Mouse (Mus musculus) lung, embryonic 14.5 days (tissue): Measurements from ENCODE around the gene Ppa2. TPM values are rescaled to one million over a fixed set of nuclear protein-coding genes. Genes with fewer than 3 reads are reported as not detected.

Experiments used
- ATAC-seq: fragments of 200-750 bp; cut with Nextera tagmentation; 2 replicates; pipeline ENCODE4 v1.8.0; 2017; ENCODE audit warnings: mild to moderate bottlenecking, moderate TSS enrichment, moderate library complexity; ENCODE audit not compliant: insufficient read depth
- DNase-seq: peaks from one replicate; pipeline ENCODE4 v3.0.0-alpha.2; 2015
- H3K27ac ChIP-seq: fragments of 300-500 bp; sonication (generic); 2 replicates; pipeline ENCODE4 v1.5.1; 2014; ENCODE audit warnings: low read depth, mild to moderate bottlenecking, moderate library complexity
- H3K27me3 ChIP-seq: fragments of 300-500 bp; sonication (generic); 2 replicates; pipeline ENCODE4 v1.6.1; 2014; ENCODE audit warnings: low read length, control low read depth; ENCODE audit not compliant: insufficient read depth
- H3K36me3 ChIP-seq: fragments of 300-500 bp; sonication (generic); 2 replicates; pipeline ENCODE4 v1.6.1; 2014; ENCODE audit warnings: control low read depth; ENCODE audit not compliant: insufficient read depth
- H3K4me1 ChIP-seq: fragments of 300-500 bp; sonication (generic); 2 replicates; pipeline ENCODE4 v1.6.1; 2014; ENCODE audit warnings: antibody characterized with exemption, control low read depth; ENCODE audit not compliant: insufficient read depth
- H3K4me2 ChIP-seq: fragments of 300-500 bp; sonication (generic); 2 replicates; pipeline ENCODE4 v1.6.1; 2014; ENCODE audit warnings: mild to moderate bottlenecking
- H3K4me3 ChIP-seq: fragments of 300-500 bp; sonication (generic); 2 replicates; pipeline ENCODE4 v1.5.1; 2014; ENCODE audit warnings: low read depth, low read length
- H3K9ac ChIP-seq: fragments of 300-500 bp; sonication (generic); 2 replicates; pipeline ENCODE4 v1.6.1; 2014
- H3K9me3 ChIP-seq: fragments of 300-500 bp; sonication (generic); 2 replicates; pipeline ENCODE4 v1.6.1; 2016; ENCODE audit warnings: low read depth, low read length, control low read depth
- CTCF ChIP-seq: IDR thresholded peaks from 2 replicates; pipeline ENCODE4 v1.5.1; 2016; ENCODE audit warnings: antibody characterized with exemption, low read depth
- WGBS: fragments of 180-500 bp; shearing (Covaris S2); extraction: QIAGEN DNeasy Blood & Tissue Kit; methylation state at CpG from one replicate; pipeline ENCODE4 v1.1.7; 2014; 5-methylcytosine and 5-hydroxymethylcytosine counted together
- polyA plus RNA-seq: library from polyadenylated mRNA; unstranded; fragments of >200 nt; fragmentation: Nextera tagmentation; extraction: Ambion mirVana; gene quantifications from 2 replicates; pipeline ENCODE4 v1.2.1, GENCODE M21; 2014

Gene Ppa2
- polyA plus RNA-seq, 1 experiment from 2014 or later = 109 TPM

GRCm38 (mm10) chr3:133329406-133329805, 19.5 kb downstream of the Ppa2 start:
- no peak overlapping the region for H3K9ac ChIP-seq
- no peak overlapping the region for H3K4me3 ChIP-seq
- no peak for TF ChIP-seq CTCF
- no peak overlapping the region for H3K4me2 ChIP-seq
- H3K27ac ChIP-seq = no peak overlapping the region
- DNase-seq (no peak), ATAC-seq (no peak)
- H3K9me3 ChIP-seq = no peaks in the 10 kb centered on the region
- H3K27me3 ChIP-seq = no peaks in the 10 kb centered on the region
- 0 out of 2 replicates have a peak, but pooled peaks cover 4% of the 10 kb centered on the region for H3K36me3 ChIP-seq
- WGBS = 80% methylated on average over 2 of the region's 2 CpGs
- no peaks in the 10 kb centered on the region for H3K4me1 ChIP-seq

- DNase-seq (peak; percentile 70), ATAC-seq (peak; percentile 36; the same call in 1 of the 2 replicates)
- H3K4me2 ChIP-seq = no peak overlapping the region
- H3K27ac ChIP-seq = peak overlapping the region; percentile 51; the same call in 1 of the 2 replicates
- TF ChIP-seq CTCF = no peak
- no peaks in the 10 kb centered on the region for H3K9me3 ChIP-seq
- no peaks in the 10 kb centered on the region for H3K4me1 ChIP-seq
- no peak overlapping the region for H3K4me3 ChIP-seq
- no peak overlapping the region for H3K9ac ChIP-seq
- H3K27me3 ChIP-seq = no peaks in the 10 kb centered on the region
- WGBS = 39% methylated on average over 15 of the region's 15 CpGs
- 0 out of 2 replicates have a peak, but pooled peaks cover 4% of the 10 kb centered on the region for H3K36me3 ChIP-seq
Measured at GRCm38 (mm10) chr3:133331184-133331866, 21.4 kb downstream of the Ppa2 start.

- Histone ChIP-seq H3K36me3 (no peaks in the 10 kb centered on the region), H3K4me2 (no peak overlapping the region), H3K27me3 (no peaks in the 10 kb centered on the region), H3K4me1 (no peaks in the 10 kb centered on the region), H3K4me3 (no peak overlapping the region), H3K9ac (no peak overlapping the region), H3K9me3 (no peaks in the 10 kb centered on the region), H3K27ac (no peak overlapping the region)
- no peak for DNase-seq
- no peak for ATAC-seq
- WGBS = 83% methylated on average over 5 of the region's 5 CpGs
- no peak for TF ChIP-seq CTCF
Measured at GRCm38 (mm10) chr3:133332280-133332679, 22.4 kb downstream of the Ppa2 start.

- H3K27me3 ChIP-seq = no peaks in the 10 kb centered on the region
- H3K4me3 ChIP-seq = no peak overlapping the region
- no peaks in the 10 kb centered on the region for H3K36me3 ChIP-seq
- no peaks in the 10 kb centered on the region for H3K4me1 ChIP-seq
- peak; percentile 88 for ATAC-seq
- 57% methylated on average over 15 of the region's 15 CpGs for WGBS
- H3K9me3 ChIP-seq = no peaks in the 10 kb centered on the region
- H3K9ac ChIP-seq = no peak overlapping the region
- DNase-seq = peak; percentile 67
- no peak overlapping the region for H3K4me2 ChIP-seq
- TF ChIP-seq CTCF = no peak
- peak overlapping the region; percentile 54; the same call in 1 of the 2 replicates for H3K27ac ChIP-seq
Measured at GRCm38 (mm10) chr3:133333267-133334170, 23.6 kb downstream of the Ppa2 start.

GRCm38 (mm10) chr3:133334691-133335090, 24.8 kb downstream of the Ppa2 start:
- Histone ChIP-seq H3K4me1 (no peaks in the 10 kb centered on the region), H3K27me3 (no peaks in the 10 kb centered on the region), H3K27ac (no peak overlapping the region), H3K4me2 (no peak overlapping the region), H3K36me3 (no peaks in the 10 kb centered on the region; the same call in 1 of the 2 replicates), H3K9ac (no peak overlapping the region), H3K4me3 (no peak overlapping the region), H3K9me3 (no peaks in the 10 kb centered on the region)
- no peak for DNase-seq
- WGBS = 88% methylated on average over 5 of the region's 5 CpGs
- TF ChIP-seq CTCF = no peak
- no peak for ATAC-seq

GRCm38 (mm10) chr3:133335166-133335565, 25.3 kb downstream of the Ppa2 start:
- TF ChIP-seq CTCF = no peak
- H3K27ac ChIP-seq = no peak overlapping the region
- no peaks in the 10 kb centered on the region for H3K27me3 ChIP-seq
- H3K4me2 ChIP-seq = no peak overlapping the region
- DNase-seq = no peak
- no peaks in the 10 kb centered on the region for H3K9me3 ChIP-seq
- no peak overlapping the region for H3K4me3 ChIP-seq
- no peak for ATAC-seq
- no peak overlapping the region for H3K9ac ChIP-seq
- WGBS = 76% methylated on average over 2 of the region's 2 CpGs
- no peaks in the 10 kb centered on the region; the same call in 1 of the 2 replicates for H3K36me3 ChIP-seq
- H3K4me1 ChIP-seq = no peaks in the 10 kb centered on the region

GRCm38 (mm10) chr3:133336400-133336799, 26.5 kb downstream of the Ppa2 start:
- H3K36me3 ChIP-seq = no peaks in the 10 kb centered on the region; the same call in 1 of the 2 replicates
- no peaks in the 10 kb centered on the region for H3K4me1 ChIP-seq
- no peak overlapping the region for H3K9ac ChIP-seq
- no peak for ATAC-seq
- H3K4me2 ChIP-seq = no peak overlapping the region
- peak; percentile 40 for DNase-seq
- H3K4me3 ChIP-seq = no peak overlapping the region
- H3K27me3 ChIP-seq = no peaks in the 10 kb centered on the region
- peak; percentile 56 for TF ChIP-seq CTCF
- H3K27ac ChIP-seq = no peak overlapping the region
- 76% methylated on average over 7 of the region's 7 CpGs for whole genome bisulfite sequencing
- H3K9me3 ChIP-seq = no peaks in the 10 kb centered on the region
